Mouse (Mus musculus) frontal cortex, postnatal 25 days (tissue): ENCODE data around the gene Ces1d.

Source experiments
- DNase-seq, 2 experiments: peaks; one replicate each; pipeline ENCODE4 v3.0.0; 2022; ENCODE audit warnings: low spot score in 2 of 2

The Ces1d gene

GRCm38 (mm10) chr8:93140696-93141095, 56.9 kb downstream of the Ces1d start:
- DNase-seq, result peak in 1 of 2 experiments; percentile 32

- no peak for DNase-seq
These were observed 65.4 kb downstream of the Ces1d start for GRCm38 (mm10) chr8:93132196-93132595.

GRCm38 (mm10) chr8:93131233-93131980, 66.2 kb downstream of the Ces1d start, which contains the start of gene Ces1c:
Ces1c (minus strand) TSS chr8:93131283.
- no peak for DNase-seq

GRCm38 (mm10) chr8:93126476-93126875, 71.2 kb downstream of the Ces1d start:
- DNase-seq, result no peak

- DNase-seq, result no peak
These were observed 75.6 kb downstream of the Ces1d start for GRCm38 (mm10) chr8:93122005-93122404.
